Mouse (Mus musculus) myocyte (in vitro differentiated cells): ENCODE data around the gene Dnajc28. TPM values are rescaled to one million over a fixed set of nuclear protein-coding genes. Genes with fewer than 3 reads are reported as not detected.

Experiments
- H3K27me3 ChIP-seq: one replicate; pipeline ENCODE4 v1.6.1; 2011; ENCODE audit not compliant: control insufficient read depth, insufficient read depth, insufficient read length
- H3K36me3 ChIP-seq: one replicate; pipeline ENCODE4 v1.6.1; 2011; ENCODE audit not compliant: control insufficient read depth, insufficient read depth
- H3K4me2 ChIP-seq: one replicate; pipeline ENCODE4 v1.6.1; 2011; ENCODE audit warnings: low read depth, control low read depth
- H3K4me3 ChIP-seq: one replicate; pipeline ENCODE4 v1.5.1; 2011; ENCODE audit warnings: mild to moderate bottlenecking, control low read depth, moderate library complexity
- H3K79me2 ChIP-seq: one replicate; pipeline ENCODE4 v1.6.1; 2011; ENCODE audit not compliant: control insufficient read depth, insufficient read depth
- H3ac ChIP-seq: one replicate; pipeline ENCODE4 v1.6.1; 2011; ENCODE audit not compliant: control insufficient read depth, insufficient read length
- CEBPB ChIP-seq: IDR thresholded peaks from 2 replicates; pipeline ENCODE4 v1.6.1; 2011; ENCODE audit warnings: mild to moderate bottlenecking, moderate library complexity; ENCODE audit not compliant: poor library complexity, insufficient read depth, severe bottlenecking
- E2F4 ChIP-seq: IDR thresholded peaks from one replicate; pipeline ENCODE4 v1.6.1; 2011; ENCODE audit warnings: mild to moderate bottlenecking, control low read depth, moderate library complexity; ENCODE audit not compliant: insufficient read depth
- MAX ChIP-seq: IDR thresholded peaks from one replicate; pipeline ENCODE4 v1.6.1; 2011; ENCODE audit warnings: low read depth, mild to moderate bottlenecking, control low read depth
- MYOD1 ChIP-seq, 3 experiments: IDR thresholded peaks; one replicate each; pipeline ENCODE4 v1.6.1; 2011; ENCODE audit warnings: control low read depth in 2 of 3, low read depth in 2 of 3, mild to moderate bottlenecking in 2 of 3, moderate library complexity in 1 of 3; ENCODE audit not compliant: insufficient read length in 2 of 3, control insufficient read depth in 1 of 3
- MYOG ChIP-seq, 3 experiments: IDR thresholded peaks; one replicate each; pipeline ENCODE4 v1.6.1; 2011; ENCODE audit warnings: control low read depth in 2 of 3, low read depth in 2 of 3, mild to moderate bottlenecking in 2 of 3; ENCODE audit not compliant: insufficient read length in 2 of 3, control insufficient read depth in 1 of 3, insufficient read depth in 1 of 3
- POLR2A ChIP-seq: IDR thresholded peaks from one replicate; pipeline ENCODE4 v1.6.1; 2011; ENCODE audit warnings: low read depth, mild to moderate bottlenecking, control low read depth, moderate library complexity; ENCODE audit not compliant: insufficient read length
- POLR2AphosphoS2 ChIP-seq: IDR thresholded peaks from one replicate; pipeline ENCODE4 v1.6.1; 2011; ENCODE audit warnings: low read depth, control low read depth; ENCODE audit not compliant: insufficient read length
- REST ChIP-seq: IDR thresholded peaks from one replicate; pipeline ENCODE4 v1.6.1; 2011; ENCODE audit warnings: mild to moderate bottlenecking, control low read depth, moderate library complexity; ENCODE audit not compliant: insufficient read depth, insufficient read length
- SRF ChIP-seq: IDR thresholded peaks from one replicate; pipeline ENCODE4 v1.6.1; 2011; ENCODE audit warnings: low read depth; ENCODE audit not compliant: control insufficient read depth, insufficient read length
- TCF12 ChIP-seq: IDR thresholded peaks from one replicate; pipeline ENCODE4 v1.6.1; 2011; ENCODE audit warnings: mild to moderate bottlenecking, control low read depth; ENCODE audit not compliant: poor library complexity, insufficient read depth, severe bottlenecking
- TCF3 ChIP-seq: IDR thresholded peaks from one replicate; pipeline ENCODE4 v1.6.1; 2011; ENCODE audit warnings: low read depth, control low read depth; ENCODE audit not compliant: insufficient read length
- USF1 ChIP-seq: IDR thresholded peaks from one replicate; pipeline ENCODE4 v1.6.1; 2011; ENCODE audit warnings: low read depth, mild to moderate bottlenecking, control low read depth, moderate library complexity
- polyA plus RNA-seq: library from polyadenylated mRNA; unstranded; fragments of >200 nt; fragmentation: generic; extraction: Trizol; gene quantifications from one replicate; pipeline ENCODE4 v1.2.1, GENCODE M21; 2012; ENCODE audit warnings: missing spikeins

The Dnajc28 gene
- 0.80 TPM for polyA plus RNA-seq

DNA sequence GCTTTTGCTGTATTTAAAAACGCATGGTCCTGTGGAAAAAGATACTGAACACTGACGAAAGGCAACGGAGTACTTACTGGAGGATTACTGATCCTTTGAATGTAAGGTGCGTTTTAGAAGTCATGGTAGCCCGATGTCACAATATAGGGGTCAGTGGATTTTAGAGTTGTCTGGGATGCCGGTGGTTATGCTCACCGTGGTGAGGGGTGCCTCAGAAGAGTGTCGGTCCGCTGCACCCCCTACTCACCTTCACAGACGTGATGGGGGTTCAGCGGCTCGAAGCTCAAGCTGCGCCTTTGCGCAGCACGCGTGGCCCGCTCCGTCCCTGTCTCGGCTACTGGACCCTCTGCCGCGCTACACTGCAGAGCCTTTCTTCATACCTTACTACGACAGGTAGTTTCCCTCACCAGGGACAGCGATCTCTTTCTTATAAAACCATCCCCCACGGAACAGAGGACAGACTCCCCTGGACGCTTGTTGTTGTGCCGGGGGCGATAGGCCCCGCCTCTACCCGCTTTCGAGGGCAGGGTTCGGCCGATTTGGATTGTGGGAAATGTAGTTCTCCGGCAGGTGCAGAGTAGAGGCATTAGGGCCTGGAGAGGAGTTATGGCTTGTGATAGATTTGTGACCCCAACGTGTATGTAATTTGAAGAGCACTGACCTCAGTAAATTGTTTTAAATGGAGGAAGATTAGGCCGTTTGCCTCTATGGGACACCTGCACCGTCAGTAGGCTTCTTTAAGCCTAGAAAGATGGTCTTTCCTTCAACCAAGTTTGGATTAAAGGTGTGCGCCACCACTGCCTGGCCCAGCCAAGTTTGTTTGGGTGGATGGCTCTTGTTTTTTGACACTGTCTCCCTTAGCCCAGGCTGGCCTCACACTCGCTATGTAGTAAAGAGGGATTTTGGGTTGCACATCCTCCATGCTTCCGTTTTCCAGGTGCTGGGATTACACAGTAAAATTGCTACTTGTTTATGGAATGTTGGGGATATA lies at the start of gene Dnajc28:
Gene Dnajc28 (minus strand): TSS at position 516 of the 991 bp plus-strand sequence.
- TF ChIP-seq MYOD1 (IDR thresholded peaks at IDR 0.05; ENCODE audit: control insufficient read depth in 1 of 3, insufficient read length in 2 of 3, low read depth in 2 of 3) (no peak), MAX (no peak)
- Histone ChIP-seq H3ac (peak within 1 kb of the TSS; percentile 75), H3K27me3 (peaks cover 4% of the 10 kb centered on the region), H3K36me3 (no peaks in the 10 kb centered on the region), H3K79me2 (no peaks in the 10 kb centered on the region), H3K4me3 (peak within 1 kb of the TSS; percentile 32), H3K4me2 (peak within 1 kb of the TSS; percentile 83)

DNA sequence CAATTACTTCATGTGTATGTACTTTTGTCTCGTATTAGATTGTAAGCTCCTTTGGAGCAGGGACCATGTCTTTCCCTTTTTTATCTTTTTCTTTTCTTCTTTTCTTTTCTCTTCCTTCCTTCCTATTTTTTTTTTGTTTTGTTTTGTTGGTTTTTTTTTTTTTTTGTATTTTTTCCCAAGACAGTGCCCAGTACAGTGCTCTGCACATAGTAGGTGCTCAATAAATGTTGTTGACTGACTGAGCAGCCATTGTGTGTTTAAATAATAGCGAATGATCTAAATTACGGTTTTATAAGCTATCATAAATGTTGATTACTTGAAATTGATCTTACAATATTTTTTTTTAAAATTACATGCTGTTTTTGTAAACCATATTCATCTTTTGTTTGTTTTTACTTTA lies 45.0 kb upstream of the Dnajc28 start:
- Histone ChIP-seq H3K27me3 (no peaks in the 10 kb centered on the region), H3K4me2 (no peak overlapping the region), H3K36me3 (peaks cover 70% of the 10 kb centered on the region), H3ac (no peak overlapping the region), H3K4me3 (no peak overlapping the region), H3K79me2 (peaks cover 64% of the 10 kb centered on the region)
- no peak for TF ChIP-seq TCF12
- no peak for TF ChIP-seq MYOG (IDR thresholded peaks at IDR 0.05; ENCODE audit: control insufficient read depth in 1 of 3, insufficient read depth in 1 of 3, insufficient read length in 2 of 3, low read depth in 2 of 3)
- no peak for TF ChIP-seq USF1
- no peak for TF ChIP-seq SRF
- no peak for TF ChIP-seq POLR2AphosphoS2
- TF ChIP-seq REST: no peak
- no peak for TF ChIP-seq TCF3

DNA sequence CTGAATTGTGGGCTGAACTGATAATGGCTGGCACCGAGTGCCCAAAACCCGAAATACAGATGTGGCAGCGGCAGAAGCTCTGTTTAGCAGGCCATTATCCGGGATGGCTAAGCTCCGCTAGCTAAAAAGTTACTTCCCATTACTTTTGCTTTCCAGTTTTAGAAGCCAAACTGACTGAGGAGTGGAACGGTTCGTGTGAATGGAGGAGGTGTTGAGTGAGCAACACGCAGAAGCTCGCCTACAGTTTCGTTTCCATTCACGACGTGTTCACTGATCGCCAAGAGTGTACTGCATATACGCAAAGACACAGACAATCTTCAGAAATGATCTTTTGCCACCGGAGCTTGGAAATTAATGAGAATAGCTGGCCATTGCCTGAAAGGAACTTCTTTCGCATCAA lies 43.5 kb upstream of the Dnajc28 start:
- TF ChIP-seq E2F4: no peak
- no peak for TF ChIP-seq USF1
- no peak for TF ChIP-seq MAX
- TF ChIP-seq CEBPB: no peak
- no peak for TF ChIP-seq POLR2AphosphoS2
- no peak for TF ChIP-seq POLR2A
- no peak for TF ChIP-seq SRF
- H3K79me2 ChIP-seq: peaks cover 65% of the 10 kb centered on the region
- H3K36me3 ChIP-seq: peaks cover 83% of the 10 kb centered on the region
- H3K27me3 ChIP-seq: no peaks in the 10 kb centered on the region
- H3ac ChIP-seq: no peak overlapping the region
- H3K4me2 ChIP-seq: no peak overlapping the region
- H3K4me3 ChIP-seq: no peak overlapping the region

DNA sequence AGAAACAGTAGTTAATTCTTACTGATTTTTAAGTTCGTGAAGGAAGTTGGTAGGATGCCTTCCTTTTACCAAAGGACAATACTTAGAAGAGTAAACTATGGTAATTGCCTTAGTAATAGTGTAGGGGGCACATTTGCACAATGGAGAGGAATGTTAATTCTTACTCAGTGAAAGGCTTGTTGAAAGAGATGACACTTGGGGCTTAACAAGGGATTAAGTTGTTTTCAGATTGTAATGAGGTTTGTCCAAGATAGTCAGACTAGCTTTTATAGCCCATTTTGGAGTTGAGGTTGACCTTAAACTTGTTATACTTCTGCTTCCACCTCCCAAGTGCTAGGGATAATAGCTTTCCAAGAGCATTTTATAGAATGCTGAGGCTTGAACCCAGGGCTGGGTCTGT lies 42.6 kb upstream of the Dnajc28 start:
- no peak overlapping the region for H3ac ChIP-seq
- H3K27me3 ChIP-seq: no peaks in the 10 kb centered on the region
- H3K4me3 ChIP-seq: no peak overlapping the region
- no peak overlapping the region for H3K4me2 ChIP-seq
- H3K79me2 ChIP-seq: peaks cover 65% of the 10 kb centered on the region
- TF ChIP-seq SRF (no peak), POLR2A (no peak), REST (no peak), USF1 (no peak), POLR2AphosphoS2 (no peak), MYOG (IDR thresholded peaks at IDR 0.05; ENCODE audit: control insufficient read depth in 1 of 3, insufficient read depth in 1 of 3, insufficient read length in 2 of 3, low read depth in 2 of 3) (no peak), TCF3 (no peak), CEBPB (no peak)
- H3K36me3 ChIP-seq: peaks cover 91% of the 10 kb centered on the region

DNA sequence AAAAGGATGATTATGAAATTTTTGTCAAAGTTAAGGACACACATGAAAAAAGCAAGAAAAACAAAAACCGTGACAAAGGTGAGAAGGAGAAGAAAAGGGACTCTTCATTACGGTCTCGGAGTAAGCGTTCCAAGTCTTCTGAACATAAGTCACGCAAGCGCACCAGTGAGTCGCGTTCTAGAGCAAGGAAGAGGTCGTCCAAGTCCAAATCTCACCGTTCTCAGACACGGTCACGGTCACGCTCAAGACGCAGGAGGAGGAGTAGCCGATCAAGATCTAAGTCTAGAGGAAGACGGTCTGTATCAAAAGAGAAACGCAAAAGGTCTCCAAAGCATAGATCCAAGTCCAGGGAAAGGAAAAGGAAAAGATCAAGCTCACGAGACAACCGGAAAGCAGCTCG lies 41.0 kb upstream of the Dnajc28 start:
- peaks cover 78% of the 10 kb centered on the region for H3K79me2 ChIP-seq
- H3K36me3 ChIP-seq: peaks cover 90% of the 10 kb centered on the region
- TF ChIP-seq POLR2AphosphoS2 (peak; percentile 14), E2F4 (no peak), TCF3 (no peak)
- no peak overlapping the region for H3K4me3 ChIP-seq
- no peak overlapping the region for H3K4me2 ChIP-seq
- H3ac ChIP-seq: no peak overlapping the region
- H3K27me3 ChIP-seq: no peaks in the 10 kb centered on the region
